Mouse (Mus musculus) large intestine, adult 2 months (tissue): Measurements from ENCODE around the gene Atp6v0a4. TPM values are rescaled to one million over a fixed set of nuclear protein-coding genes. Genes with fewer than 3 reads are reported as not detected.

ENCODE experiments used
- DNase-seq: peaks from one replicate; pipeline ENCODE4 v3.0.0-alpha.2; 2012; ENCODE audit warnings: low read depth, low spot score
- WGBS: fragments of 180-500 bp; shearing (Covaris S2); methylation state at CpG from one replicate; pipeline ENCODE4 v1.1.7; 2018; 5-methylcytosine and 5-hydroxymethylcytosine counted together
- polyA plus RNA-seq: library from polyadenylated mRNA; depleted of rRNA; stranded (reverse); fragments of >200 nt; gene quantifications from 2 replicates; pipeline ENCODE4 v1.2.3, GENCODE M21; 2012

Gene Atp6v0a4
- polyA plus RNA-seq, 1 experiment, result 0.61 TPM

DNA sequence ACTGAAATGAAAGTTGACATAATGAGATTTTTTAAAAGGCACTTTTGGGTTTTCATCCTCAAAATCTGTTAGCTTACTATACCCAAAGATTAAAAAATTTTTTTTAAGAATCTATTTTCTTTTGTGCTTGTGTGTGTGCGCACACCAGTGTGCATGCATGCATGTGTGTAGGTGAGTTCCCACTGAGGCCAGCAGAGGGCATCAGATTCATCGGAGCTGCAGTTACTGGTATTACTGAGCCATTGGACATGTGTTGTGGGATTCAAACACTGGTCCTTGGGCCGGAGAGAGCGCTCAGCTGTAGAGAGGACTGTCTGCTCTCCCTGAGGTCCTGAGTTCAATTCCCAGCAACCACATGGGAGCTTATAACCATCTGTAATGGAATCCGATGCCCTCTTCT is 5.5 kb upstream of the Atp6v0a4 start:
- 98% methylated on average over 5 of the region's 5 CpGs for WGBS
- no peak for DNase-seq

- no peak for DNase-seq
- WGBS, result 86% methylated on average over 14 of the region's 14 CpGs
Observed at GRCm38 (mm10) chr6:38128115-38128514, 3.7 kb upstream of the Atp6v0a4 start.

GRCm38 (mm10) chr6:38125462-38125861 is 1.1 kb upstream of the Atp6v0a4 start:
- DNase-seq, result no peak
- WGBS, result 95% methylated on average over 3 of the region's 3 CpGs

GRCm38 (mm10) chr6:38124882-38125281 is 496 bp upstream of the Atp6v0a4 start:
- DNase-seq, result no peak
- WGBS, result 83% methylated on average over 5 of the region's 5 CpGs

DNA sequence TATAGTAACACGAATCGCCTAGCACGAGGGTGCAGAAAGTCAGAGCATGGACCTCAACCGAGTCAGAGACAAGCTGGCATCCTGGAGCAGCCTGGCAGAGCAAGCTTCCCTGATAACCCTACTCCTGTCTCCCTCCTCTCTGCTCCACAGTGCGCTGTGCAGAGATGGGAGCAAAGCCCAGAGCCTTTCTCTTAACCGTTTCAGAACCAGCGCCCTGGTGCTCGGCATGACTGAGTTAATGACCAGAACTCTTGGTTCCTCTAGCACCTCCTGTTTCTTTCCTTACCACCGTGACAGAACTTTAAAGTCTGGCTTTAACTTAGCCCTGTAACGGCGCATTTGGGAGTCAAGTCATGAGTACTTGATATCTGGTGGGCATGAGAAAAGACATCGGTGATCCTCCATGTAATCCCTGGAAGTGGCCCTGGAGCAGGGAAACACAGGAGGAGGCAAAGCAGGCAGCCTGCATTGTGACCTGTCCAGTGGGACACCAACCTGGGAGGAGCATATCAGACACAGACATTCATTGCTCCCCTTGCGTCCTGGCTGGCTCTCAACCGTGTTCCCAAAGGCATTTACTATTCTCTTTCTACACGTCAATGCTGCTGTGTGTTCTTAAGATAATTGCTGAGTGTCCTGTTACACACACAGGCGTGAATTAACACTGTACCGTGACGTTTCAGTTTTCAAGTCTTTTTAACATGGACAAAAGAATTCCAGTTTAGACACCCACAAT is 747 bp downstream of the Atp6v0a4 start:
- DNase-seq, result no peak
- 65% methylated on average over 18 of the region's 18 CpGs for WGBS

- DNase-seq, result no peak
- 30% methylated on average over 6 of the region's 6 CpGs for WGBS
Observed at GRCm38 (mm10) chr6:38122791-38123190, 1.6 kb downstream of the Atp6v0a4 start.

- no peak for DNase-seq
- WGBS, result 83% methylated on average over 5 of the region's 5 CpGs
Observed at GRCm38 (mm10) chr6:38121843-38122242, 2.5 kb downstream of the Atp6v0a4 start.

DNA sequence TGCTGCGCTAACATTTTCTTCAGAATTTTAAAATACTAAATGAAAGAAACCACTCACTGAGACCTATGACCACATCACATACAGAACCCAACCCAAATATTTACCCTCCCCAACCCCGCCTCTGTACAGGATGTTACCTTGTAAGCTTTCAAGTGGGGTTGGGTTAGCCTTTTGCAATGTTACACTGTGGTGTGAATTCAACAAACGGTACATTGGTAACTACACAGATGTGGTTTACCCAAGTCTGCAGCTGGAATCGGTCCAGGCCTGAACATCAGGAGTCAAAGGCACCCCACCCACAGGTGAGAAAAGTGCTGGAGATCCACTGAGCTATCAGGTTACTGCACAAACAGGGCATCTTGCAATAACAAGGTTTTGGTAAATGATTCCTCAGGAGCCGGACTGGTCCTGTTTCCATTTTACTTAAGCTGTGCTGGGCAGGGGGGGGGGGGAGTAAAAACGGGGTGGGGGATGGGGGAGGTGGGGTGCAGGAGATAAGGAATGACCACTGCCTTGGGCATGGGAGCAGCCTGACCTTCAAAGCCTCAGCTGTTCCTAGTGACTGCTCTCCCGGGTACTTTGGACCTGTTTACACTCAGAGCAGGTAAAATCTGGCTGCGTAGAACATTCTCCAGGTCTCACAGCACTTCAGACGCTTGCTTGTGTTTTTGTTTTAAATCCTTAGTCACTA is 3.6 kb downstream of the Atp6v0a4 start:
- DNase-seq, result no peak
- WGBS, result 32% methylated on average over 9 of the region's 9 CpGs

DNA sequence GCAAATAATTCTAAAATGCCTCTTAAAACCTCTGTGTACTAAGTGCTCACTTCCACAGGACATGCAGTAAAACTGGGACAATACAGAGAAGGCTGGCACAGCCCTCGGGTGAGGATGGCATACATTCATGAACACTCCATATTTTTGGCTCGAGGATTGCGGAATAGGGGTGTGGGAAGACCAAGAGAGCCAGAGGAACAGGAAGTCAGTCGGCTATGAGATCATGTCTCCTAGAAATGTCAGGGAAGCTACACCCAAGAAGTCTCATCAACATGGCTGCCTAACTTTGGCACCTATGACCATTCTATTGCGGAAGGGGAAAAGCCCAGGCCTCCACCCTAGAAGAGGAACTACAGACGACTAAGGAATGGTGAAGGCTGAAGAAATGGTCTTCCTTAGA is 6.0 kb downstream of the Atp6v0a4 start:
- DNase-seq, result no peak
- 70% methylated on average over 6 of the region's 6 CpGs for WGBS

GRCm38 (mm10) chr6:38116107-38116770 is 8.1 kb downstream of the Atp6v0a4 start:
- WGBS, result 57% methylated on average over 4 of the region's 4 CpGs
- no peak for DNase-seq

GRCm38 (mm10) chr6:38110859-38111258 is 13.5 kb downstream of the Atp6v0a4 start:
- DNase-seq, result no peak
- WGBS, result 42% methylated on average over 9 of the region's 9 CpGs

- no peak for DNase-seq
- 34% methylated on average over 9 of the region's 9 CpGs for WGBS
Observed at GRCm38 (mm10) chr6:38109871-38110270, 14.5 kb downstream of the Atp6v0a4 start.

- WGBS, result 42% methylated on average over 9 of the region's 9 CpGs
- no peak for DNase-seq
Observed at GRCm38 (mm10) chr6:38109160-38109795, 15.1 kb downstream of the Atp6v0a4 start, which contains the start of gene Tmem213. Gene Tmem213, plus strand, starts transcription at chr6:38109255.

DNA sequence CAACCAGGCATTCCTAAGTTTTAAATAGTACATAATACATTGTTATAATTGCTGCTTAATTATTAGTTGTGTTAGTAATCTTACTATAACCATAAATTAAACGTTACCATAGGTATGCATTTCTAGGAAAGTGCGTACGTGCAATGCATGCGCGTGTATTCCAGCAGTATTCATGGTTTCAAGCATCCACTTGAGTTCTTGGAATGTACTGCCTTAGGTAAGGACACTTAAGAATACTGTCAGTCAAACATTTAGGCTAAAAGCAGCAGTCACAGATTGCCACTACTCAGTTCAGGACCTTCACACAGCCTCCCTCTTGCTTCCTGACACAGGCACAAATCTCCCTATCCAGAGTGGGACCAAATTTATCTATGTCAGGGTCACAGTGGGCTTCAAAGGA is 15.9 kb downstream of the Atp6v0a4 start:
- WGBS, result 94% methylated on average over 5 of the region's 5 CpGs

GRCm38 (mm10) chr6:38105924-38106323 is 18.5 kb downstream of the Atp6v0a4 start:
- no peak for DNase-seq
- 43% methylated on average over 9 of the region's 9 CpGs for WGBS

More for the DNA sequence above, 15.9 kb downstream of the Atp6v0a4 start:
- no peak for DNase-seq

GRCm38 (mm10) chr6:38103775-38104174 is 20.6 kb downstream of the Atp6v0a4 start:
- DNase-seq, result no peak
- WGBS, result 81% methylated on average over 6 of the region's 6 CpGs

DNA sequence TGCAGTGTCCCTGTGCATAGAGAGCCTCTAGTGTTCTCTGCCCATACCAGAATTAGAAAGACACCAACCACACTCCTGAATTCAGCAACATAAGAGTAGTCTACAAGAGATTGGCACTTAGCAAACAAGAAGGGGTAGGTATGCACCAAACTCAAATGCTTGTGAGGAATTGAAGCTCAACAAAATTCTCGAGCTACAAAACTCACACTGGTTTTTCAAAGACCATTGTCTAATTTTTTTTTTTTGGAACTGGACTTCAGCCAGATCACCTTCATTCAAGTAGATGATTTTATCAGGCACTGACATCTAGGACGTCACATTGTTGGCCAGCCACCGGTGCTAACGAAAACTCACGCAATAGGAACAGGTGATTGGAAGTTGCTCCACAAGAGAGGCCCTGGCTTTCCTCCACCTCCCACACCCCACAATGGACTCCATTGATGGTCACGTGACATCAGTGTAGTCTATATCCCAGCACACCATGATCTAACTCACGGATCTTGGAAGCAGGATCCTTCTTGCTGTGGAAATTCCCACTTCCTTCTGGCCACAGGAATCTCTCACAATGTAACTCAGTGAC is 22.1 kb downstream of the Atp6v0a4 start:
- DNase-seq, result no peak
- 66% methylated on average over 7 of the region's 7 CpGs for WGBS

GRCm38 (mm10) chr6:38096961-38097370 is 27.4 kb downstream of the Atp6v0a4 start:
- no peak for DNase-seq
- 31% methylated on average over 5 of the region's 5 CpGs for WGBS

DNA sequence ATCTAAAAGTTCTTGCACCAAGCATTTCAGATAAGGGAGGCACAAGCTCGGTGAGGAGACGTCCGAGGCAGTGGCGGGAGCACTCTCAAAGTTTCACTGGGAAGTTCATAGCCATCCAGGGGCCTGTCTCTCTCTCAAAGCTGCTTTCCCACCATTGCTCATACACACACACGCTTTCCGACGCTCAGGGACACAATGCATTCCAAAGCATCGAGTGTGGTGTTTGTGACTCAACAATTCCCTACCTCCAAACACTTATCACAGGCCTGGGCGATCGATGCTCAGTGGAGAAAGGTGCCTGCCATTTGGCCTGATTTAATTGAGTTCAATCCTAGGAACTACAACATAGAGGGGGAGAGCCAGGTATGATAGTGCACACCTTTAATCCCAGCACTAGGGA is 29.7 kb downstream of the Atp6v0a4 start:
- 89% methylated on average over 10 of the region's 10 CpGs for WGBS
- no peak for DNase-seq

DNA sequence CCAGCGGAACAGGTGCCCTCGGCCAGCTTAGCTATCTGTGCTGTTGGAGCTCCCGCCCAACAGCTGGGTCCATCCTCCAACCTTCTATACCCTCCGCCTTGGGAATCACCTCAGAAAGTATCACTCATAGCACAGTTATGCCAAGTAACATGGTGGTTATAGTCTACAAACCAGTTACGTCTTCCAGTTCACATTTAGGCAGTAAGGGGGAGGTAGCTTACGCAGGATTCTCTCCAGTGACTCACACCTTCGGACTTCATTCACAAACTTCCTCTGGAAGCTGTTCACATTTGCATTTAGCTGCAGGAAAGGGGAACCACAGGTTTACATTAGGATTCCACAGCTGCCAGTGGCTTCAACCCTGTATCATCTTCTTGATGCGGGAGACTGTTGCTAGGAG is 31.8 kb downstream of the Atp6v0a4 start:
- DNase-seq, result no peak
- WGBS, result 90% methylated on average over 8 of the region's 8 CpGs
